Mouse (Mus musculus): Measurements from ENCODE around the gene Chuk.

The Chuk gene

DNA sequence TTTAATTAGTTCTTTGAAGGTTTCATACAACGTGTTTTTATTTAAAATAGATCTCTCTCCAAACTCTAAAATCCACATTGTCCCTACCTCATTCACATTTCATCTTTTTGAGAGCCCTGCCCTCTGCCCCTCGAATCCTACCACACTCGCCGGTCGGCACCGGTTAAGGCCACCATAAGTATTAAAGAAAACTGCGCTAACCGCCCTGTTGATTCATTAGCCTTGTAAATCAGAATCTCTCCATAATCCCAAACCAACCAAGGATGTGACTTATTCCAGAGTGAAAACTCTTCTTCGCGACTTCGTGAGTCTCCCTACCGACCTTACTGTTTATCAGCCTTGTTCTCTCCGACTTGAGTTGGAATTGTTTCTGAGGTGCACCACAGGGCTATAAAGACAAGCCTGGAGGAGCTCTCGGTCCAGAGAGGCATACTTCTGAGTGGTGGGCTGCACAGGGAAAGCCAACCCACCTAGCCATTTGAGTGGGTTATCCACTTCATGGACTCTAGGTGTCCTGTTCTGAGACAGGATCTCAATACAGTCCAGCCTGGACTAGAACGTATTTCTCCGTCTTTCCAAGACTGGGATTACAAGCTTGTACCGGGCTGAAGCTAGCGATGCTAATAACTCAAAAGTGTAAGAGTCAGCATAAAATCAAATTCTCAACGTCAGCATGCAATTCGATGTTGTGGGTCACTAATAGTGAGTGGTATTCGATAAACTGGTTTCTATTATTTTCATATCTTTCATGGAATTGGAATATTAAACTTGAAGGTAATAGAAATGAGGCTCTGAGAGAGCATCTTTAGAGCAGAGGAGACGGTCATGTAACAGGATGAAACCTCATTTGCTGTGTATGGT, 611 bp upstream of the Chuk start:
- no peak for DNase-seq (ENCODE audit: low read depth)

DNA sequence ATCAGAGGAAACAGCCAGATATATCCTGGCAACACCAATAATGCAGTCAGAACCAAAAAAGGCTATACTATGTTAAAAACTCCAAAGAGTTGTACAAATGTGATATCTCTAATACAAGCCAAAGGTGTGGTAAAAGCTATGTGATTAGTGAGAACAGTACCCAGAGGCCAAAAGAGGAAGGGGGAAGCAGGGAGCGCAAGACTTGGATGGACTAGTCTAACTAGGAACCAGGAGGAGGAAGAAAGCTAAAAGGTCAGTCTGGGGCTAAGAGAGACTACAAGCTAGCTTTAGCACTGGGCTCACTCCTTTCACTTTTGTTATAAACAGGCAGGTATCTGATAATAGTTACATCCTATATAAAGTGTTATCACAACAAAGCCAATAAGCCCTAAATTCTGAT, 2.9 kb downstream of the Chuk start:
- no peak for DNase-seq (ENCODE audit: low read depth)

DNA sequence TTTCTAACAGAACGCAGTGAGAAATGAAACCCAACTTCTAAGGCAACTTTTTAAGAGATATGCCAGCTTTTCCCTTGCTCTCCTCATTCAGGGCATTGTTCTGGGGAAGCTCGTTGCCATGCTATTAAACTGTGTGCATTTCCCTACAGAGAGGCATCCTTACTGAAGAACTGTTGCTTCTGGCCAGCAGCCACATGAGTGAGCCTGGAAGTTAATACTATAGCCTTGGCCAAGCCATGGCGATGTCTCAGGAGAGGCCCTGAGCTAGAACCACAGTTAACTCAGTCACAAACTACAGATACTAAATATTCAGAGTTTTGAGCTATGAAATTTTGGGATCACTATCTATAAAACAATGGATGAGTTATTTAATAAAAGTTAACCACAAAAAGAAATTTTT, 4.3 kb downstream of the Chuk start:
- no peak for DNase-seq (ENCODE audit: low read depth)

DNA sequence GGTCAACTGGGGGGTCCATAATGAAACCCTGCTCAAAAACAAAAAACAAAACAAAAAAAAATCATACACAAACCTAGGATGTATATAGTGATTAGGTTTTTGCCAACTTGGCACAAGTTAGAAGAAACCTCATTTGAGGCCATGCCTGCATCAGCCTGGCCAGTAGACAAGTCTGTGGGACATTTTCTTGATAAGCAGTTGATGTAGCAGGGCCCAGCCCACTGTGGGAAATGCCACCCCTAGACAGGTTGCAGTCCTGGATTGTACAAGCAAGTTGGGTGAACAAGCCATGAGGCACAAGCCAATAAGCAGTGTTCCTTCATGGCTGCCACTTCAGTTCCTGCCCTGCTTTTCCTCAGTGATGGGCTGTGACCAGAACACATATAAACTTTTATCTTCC, 6.4 kb downstream of the Chuk start:
- DNase-seq (ENCODE audit: low read depth): no peak

DNA sequence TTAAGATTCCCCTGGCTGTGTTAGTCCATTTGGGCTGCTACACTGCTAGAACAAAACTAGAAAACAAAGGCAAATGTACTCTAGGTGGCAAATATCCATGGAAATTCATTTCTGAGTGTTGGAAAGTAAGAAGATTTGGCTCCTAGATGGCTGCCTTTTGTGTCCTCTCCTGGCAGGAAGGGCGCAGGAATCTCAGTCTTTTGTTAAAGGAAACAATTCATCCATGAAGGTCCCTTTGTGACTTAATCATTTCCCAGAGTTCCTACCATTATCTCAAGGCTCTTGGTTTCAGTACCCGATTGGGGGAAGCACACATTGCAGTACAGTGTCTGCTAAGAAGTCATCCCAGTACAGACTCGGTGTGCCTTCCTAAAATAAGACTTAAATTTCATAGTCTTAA, 21.0 kb downstream of the Chuk start:
- DNase-seq (ENCODE audit: low read depth): no peak

DNA sequence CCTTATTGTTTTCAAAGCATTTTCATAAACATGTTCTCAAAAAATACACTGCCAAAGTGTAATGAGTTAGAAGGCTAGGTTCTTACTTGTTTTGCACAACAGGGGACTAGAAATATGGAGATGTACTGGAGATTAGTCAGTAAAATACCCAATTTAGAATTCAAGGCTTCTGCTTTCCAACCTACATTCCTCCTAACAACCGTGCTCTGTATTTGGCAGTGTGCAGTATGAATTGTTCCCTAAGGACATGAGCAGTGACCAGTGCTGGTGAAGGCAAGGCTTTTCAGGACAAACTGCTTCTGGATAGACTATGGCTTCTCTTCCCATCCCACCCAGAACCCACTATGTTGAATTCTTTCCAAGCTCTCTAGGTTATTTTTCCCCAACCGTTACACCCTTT, 26.4 kb downstream of the Chuk start:
- no peak for DNase-seq (ENCODE audit: low read depth)

DNA sequence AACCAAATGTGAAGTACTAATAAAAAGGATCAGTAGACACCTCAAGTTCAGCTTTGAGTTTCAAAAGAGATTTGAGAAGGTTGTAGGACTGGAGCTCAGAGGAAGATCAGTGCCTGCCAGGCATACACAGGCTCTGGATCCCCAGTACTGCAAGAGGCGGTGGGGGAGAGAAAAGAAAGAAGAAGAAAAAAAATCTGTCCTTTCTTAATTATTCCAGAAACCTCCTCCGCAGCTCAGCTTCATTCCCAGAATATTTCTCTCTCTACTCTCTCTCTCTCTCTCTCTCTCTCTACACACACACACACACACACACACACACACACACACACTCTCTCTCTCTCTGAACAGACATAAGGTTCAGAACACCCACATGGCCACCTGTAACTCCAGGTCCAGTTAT, 27.3 kb downstream of the Chuk start:
- DNase-seq (ENCODE audit: low read depth): no peak

DNA sequence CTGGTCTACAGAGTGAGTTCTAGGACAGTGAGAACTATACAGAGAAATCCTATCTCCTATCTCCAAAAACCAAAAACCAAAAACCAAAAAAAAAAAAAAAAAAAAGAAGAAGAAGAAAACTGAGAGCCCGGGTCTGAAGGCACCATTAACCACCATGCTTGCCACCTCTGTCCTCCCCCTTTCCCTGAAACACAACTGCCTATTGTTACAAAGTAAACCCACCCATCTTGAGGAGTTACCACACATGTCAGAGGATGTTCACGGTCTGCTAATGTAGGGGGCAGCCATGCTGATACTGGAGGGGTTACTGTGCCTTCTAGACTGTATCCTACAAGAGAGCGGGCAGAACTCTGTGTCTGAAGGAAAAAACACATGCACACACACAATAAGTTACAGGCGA, 30.3 kb downstream of the Chuk start:
- no peak for DNase-seq (ENCODE audit: low read depth)

DNA sequence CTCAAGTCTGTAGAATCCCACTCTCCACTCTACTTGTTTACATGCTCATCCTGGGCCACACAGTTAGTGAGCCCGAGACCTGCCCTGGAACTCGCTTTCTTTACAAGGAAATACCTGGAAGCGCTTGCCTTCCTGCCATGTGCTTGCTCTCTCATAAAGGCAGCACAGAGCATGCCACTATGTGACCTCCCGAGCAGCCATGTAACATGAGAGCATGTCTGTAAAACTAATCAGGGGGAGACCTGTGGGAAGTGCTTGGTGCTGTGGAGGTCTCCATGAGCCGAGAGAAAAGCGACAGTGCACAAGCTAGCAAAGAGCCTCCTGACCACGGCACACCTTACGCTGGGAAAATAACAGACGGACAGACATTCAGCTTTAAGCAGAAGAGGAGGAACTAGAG, 30.8 kb downstream of the Chuk start:
- DNase-seq (ENCODE audit: low read depth): no peak

DNA sequence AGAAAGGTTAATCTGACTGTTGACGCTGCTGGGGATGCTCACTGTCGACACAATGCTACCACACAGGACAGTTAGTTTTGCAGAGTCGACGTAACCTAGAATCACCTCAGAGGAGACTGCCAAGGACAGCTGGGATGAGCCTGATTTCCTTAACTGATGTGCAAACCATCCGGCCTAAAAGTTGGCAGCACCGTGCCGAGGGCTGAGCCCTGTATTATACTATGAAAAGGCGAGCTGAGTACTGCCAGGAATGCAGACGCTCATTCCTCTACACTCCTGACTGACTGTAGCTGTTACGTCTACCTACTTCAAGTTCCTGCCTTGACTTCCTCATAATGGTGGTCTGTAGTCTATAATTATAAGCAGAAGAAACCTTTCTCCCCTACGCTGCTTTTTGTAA, 32.3 kb downstream of the Chuk start:
- no peak for DNase-seq (ENCODE audit: low read depth)

DNA sequence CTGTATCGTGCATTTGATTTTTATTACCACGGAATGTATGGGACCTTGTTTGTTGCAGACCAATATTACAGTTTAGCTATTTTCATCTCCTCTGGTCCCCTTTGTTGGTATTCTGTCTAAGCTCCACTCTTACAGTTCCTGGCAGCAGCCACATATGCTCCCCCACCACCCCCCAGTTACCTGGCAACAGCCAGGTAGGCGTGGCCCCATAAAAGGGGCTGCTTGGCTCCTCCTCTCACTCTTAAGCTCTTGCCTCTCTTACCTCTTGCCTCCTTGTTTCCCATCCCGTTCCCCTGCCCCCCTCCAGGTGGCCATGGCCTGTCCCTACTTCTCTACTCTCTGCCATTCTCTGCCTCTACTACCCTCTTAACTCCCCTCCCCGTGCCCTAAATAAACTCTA, 36.1 kb downstream of the Chuk start:
- DNase-seq (ENCODE audit: low read depth): no peak

DNA sequence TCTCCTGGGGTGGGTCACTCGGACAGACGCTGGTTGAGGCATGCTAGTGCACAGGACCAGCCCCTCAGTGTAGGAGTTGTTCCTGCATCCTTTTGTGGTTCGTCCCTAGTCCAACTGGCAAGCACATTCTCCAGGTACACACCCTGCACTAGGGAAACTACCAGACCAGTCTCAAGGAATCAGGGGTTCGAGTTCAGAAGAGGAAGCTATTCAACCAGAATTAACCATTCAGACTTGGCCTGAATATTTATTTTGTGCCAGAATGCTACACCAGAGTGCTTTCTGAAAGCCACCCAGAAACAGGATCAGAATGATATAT, 37.4 kb downstream of the Chuk start:
- DNase-seq (ENCODE audit: low read depth): no peak

DNA sequence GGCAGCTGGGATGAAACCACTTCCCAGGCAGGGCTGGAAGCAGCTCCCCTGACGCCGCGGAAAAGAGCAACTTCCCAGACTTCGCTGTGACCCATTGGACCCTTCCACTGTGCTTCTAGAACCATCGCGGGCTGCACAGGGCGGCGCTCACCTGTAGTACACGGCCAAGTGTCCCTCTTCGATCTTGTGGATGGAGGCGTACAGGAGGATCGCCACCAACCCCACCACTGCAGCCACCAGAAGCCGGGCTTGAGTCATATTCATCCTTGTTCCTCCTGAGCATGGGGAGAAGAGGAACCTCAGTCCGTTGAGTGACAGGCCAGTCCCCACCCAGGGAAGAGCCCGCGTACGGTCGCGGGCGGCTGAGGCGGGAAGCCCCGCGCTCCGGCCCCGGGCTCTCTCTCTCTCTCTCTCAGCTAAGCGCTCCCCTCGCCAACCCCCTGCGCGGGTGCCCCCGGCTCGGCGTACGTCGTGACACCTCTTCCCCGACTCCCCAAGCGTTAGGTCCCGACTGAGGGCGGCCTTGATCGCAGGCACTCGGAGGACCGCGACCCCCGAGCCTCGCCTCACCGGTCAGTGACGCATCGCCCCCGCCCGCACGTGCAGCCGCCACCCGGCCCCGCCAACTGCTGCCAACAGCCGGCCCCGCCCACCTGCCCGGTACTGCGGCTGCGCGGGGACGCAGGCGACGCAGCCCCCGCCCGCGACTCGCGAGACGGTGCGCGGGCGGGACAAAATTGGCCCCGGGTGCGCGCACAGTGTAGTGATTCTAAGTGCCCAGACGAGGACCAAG, 38.0 kb downstream of the Chuk start, which contains the start of gene Erlin1:
TSS of gene Erlin1 (minus strand) at position 665 of the 793 bp plus-strand sequence.
- DNase-seq (ENCODE audit: low read depth): peak; percentile 33

DNA sequence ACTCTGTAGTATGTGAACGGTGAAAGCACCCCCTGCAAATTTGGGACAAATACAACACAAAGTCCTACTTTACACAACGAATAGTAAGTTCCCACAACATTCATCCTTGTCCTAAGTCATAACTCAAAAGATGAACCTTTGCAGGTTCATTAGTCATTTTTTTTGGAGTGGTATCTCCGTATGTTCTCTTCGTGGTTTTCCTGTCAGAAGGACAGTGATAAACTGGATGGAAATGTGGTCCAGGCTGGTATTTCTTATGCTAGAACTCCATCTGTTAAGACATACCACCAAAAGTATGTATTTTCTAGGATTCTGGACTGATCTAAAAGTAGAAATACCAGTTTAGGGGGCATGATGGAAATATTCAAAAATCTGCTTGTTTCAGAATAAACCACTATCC, 39.0 kb downstream of the Chuk start:
- no peak for DNase-seq (ENCODE audit: low read depth)

DNA sequence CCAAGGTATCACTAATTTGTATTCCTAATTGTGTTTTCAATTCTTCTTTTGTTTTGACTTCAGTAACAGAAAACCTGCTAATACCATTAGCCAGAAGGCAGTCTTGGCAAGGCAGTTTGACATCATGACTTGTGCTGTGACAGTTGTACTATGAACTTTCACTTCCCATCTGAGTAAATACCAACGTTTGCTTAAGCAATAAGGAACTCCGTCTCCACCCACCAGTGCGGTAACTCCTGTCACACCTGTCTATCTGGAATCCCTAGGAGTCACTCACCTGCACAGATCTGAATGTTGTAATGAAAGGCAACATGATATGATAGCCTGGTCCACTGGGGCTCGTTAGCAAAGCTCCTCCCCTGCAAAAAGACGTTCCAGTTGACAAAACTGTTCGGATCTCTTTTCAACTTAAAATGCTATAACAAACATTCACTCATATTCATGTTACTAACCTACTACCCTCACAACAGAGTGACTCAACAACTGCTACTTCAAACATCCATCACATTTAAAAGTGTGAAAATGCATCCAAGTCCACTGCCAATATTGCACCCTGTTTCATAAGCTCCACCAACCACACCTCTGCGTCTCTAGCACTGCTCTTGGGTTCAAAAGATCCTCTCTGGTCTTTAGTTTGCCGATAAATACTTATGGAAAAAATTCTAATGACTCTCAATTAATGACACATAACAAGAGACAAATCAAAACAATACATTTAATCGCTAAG, 39.8 kb downstream of the Chuk start:
- DNase-seq (ENCODE audit: low read depth): no peak

DNA sequence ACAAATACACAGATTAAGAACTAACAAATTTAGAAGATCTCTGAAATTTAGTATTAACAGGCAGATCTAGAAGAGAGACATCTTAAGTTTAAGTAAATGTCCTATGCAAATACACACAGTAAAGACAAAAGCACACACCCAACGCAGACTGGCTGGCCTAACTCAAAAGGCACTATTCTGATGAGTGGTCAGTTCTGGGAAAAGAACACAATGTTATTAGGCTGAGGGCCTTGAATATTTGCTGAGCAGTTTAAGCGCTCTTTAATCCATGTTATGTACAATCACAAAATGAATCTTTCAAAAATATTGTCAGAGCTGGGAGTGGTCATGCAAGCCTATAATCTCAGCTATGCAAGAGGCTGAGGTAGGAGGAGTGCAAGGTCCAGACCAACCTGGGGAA, 42.5 kb downstream of the Chuk start:
- no peak for DNase-seq (ENCODE audit: low read depth)

DNA sequence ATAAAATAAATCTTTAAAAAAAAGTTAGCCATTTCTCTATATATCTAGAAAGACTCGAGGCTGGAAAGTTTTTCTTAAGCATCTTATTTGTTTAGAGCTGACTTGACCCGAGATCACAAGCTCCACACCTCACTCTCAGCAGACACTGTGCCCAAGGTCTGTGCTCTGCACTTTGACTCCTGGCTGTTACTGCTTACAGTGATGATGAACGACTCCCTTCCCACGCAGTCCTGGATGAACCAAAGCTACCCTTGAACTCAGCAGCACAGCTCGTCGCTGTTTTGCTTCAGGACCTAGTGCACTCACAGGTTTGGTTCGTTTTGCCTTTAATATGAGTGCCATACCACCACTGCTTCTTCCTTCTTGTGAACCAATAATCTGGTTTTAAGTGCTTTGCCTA, 43.5 kb downstream of the Chuk start:
- no peak for DNase-seq (ENCODE audit: low read depth)

DNA sequence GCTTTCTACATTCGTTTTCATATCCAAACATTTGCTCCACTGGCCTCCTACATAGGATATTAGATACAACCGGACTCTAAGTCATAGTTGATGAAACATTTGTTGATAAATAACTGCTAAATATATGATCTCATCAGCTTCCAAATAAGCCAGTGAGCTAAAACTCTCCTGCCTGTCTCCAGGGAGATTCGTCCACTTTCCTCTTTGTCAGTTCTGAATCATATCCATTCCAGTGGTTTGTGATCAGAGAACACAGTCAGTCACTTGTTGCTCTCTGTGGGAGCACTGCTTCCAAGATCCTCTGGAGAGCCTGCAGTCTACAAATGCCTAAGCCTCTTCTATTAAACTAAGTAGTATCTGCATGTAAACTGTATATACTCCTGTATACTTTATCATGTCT, 47.1 kb downstream of the Chuk start:
- DNase-seq (ENCODE audit: low read depth): no peak

DNA sequence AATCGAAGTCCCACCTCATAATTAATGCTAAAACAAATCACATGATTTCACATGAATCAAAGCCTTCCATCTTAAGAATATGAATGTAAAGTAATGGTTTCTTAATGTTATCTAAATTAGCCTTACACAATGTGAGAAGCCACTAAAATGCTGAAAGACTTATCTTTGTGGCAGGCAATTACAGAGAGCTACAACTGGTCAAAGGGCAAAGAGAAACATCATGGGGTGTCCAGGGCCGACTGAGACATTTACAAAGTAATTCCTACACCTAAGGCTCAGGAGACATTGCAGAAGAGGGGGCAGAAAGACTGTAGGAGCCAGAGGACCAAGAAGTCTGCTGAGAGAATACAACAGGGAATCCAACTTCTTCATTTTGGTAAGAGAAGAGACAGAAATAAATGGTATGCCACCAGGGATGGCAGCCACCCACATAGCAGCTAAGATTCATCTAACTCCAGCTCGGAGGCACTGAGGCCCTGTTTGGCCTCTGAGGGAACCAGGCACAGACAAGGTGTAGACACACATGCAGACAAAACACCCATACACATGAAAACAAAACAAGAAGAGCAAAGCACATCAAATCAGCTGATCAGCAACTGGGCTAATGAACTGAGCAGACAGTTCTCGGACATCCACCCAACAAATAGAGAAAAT, 52.0 kb downstream of the Chuk start:
- DNase-seq (ENCODE audit: low read depth): no peak

DNA sequence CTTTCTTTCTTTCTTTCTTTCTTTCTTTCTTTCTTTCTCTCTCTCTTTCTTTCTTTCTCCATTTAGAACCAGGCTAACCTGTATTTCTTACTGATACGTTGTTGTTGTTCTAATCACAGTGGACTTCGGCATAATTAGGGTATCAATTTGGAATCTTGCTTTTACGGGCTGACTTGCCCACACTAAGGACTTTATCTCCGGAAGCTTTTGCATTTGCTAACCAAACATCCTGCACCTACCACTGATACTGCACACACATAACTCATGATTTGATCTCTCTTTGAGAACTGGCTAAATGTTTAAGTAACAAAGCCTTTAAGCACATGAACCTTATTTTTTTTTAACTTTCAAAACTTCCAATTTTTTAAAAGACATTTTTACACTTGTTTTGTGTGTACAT, 56.9 kb downstream of the Chuk start:
- DNase-seq (ENCODE audit: low read depth): no peak

DNA sequence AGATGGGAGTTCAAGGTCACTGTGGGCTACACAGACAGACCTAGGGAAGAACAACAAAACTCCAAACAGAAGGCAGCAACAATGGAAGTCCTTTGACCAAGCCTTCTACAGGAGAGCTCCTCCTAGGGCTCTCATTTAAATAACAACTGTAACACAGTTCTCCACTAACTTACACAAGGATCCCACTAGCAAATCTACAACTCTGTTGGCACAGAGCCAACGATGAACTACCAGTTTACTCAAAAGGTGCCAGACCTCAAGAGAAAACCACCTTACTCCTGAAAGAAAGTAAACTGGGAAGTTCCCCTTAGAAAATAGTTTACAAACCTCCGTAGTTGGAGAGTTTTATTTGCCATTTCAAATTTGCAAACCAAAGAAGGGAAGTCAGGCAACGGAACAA, 58.0 kb downstream of the Chuk start:
- no peak for DNase-seq (ENCODE audit: low read depth)

DNA sequence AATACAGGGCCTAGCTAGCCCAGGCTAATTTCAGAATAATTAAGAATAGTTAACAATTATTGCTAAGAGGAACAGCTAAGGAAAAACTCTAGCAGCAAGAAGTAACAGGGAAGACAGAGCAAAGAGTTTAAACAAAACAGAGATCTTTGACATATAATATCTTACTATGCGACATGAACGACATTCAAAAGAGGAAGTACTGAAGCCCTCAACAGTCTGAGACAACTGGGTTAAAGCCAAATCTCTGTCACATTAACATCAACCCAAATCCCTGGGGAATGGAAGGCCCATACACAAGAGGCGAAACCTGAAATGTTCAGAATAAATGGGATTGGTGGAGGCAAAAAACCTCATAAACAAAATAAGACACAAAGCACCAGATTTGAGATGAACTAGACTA, 61.4 kb downstream of the Chuk start:
- DNase-seq (ENCODE audit: low read depth): no peak

DNA sequence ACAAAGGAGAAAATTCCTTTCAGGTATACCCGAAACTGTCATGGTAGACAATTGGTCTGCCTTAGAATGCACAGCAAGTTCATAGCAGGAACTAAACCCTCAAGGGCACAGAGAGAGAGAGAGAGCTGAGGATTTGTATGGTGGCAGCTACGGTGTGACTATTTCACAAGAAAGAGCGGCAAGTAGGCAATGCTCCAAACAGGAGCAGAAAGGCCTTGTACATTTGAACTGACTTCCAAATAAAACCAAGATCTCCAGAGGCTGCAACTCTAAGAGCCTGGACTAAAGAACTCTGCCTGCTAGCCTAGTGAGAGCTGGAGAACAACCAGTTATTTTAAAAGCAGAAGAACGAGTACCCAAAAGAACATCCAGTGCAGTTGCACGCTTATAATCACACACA, 65.2 kb downstream of the Chuk start:
- no peak for DNase-seq (ENCODE audit: low read depth)

All from fibroblast of lung, adult 2 months (primary cell).